Mouse (Mus musculus): ENCODE data around the gene Pax6.

Pax6 gene

DNA sequence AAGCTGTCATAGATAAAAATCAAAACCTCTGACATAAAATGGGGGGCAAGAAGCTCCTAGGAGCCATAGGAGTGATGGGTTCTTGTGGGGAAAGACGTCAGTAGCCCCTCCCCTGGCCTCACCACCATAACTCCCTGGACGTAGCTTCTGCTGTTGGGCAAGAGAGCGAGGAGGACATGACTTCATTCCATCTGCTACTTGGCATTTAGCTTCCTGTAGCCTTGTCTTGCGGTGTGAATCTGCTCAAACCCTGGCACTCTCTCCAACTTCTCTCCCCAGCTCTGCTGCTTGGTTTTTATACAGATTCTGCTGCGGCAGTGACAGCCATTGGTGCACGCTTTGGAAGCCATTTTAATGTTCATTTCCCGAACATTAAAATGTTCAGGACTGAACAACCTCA lies 78.2 kb downstream of the Pax6 start:
- no peak for DNase-seq (ENCODE audit: low spot score)

Data from ovary, postnatal 10 days (tissue).